Mouse (Mus musculus) CH12.LX (cell line): ENCODE data around the gene Psmd9.

Experiments
- ETS1 ChIP-seq: conservative IDR thresholded peaks from 2 replicates; pipeline ENCODE4 v1.6.1; 2012; ENCODE audit warnings: low read depth, mild to moderate bottlenecking, inconsistent platforms, low read length, improper control_type of control experiment, moderate library complexity
- HCFC1 ChIP-seq: IDR thresholded peaks from 2 replicates; pipeline ENCODE4 v1.6.1; 2012; ENCODE audit warnings: low read depth, mild to moderate bottlenecking, inconsistent platforms, low read length, improper control_type of control experiment
- MAZ ChIP-seq: IDR thresholded peaks from 2 replicates; pipeline ENCODE4 v1.6.1; 2012; ENCODE audit warnings: low read depth, mild to moderate bottlenecking, inconsistent platforms, low read length, improper control_type of control experiment, moderate library complexity

GRCm38 (mm10) chr5:123181536-123181935 lies 12.3 kb downstream of the Psmd9 start:
- TF ChIP-seq MAZ (no peak), ETS1 (no peak), HCFC1 (no peak)
